Mouse (Mus musculus) limb, embryonic 14.5 days (tissue): Measurements from ENCODE around the gene Gm21921. TPM values are rescaled to one million over a fixed set of nuclear protein-coding genes. Genes with fewer than 3 reads are reported as not detected.
"Not testable (repeated sequence)": the region's sequence is repeated elsewhere in the genome, so short reads cannot be mapped to it uniquely, and the experiment has no call there.

Experiments used
- ATAC-seq: fragments of 200-750 bp; cut with Nextera tagmentation; 2 replicates; pipeline ENCODE4 v1.8.0; 2017; ENCODE audit warnings: low read depth, moderate number of reproducible peaks, moderate TSS enrichment; ENCODE audit not compliant: low FRiP score
- DNase-seq: peaks from one replicate; pipeline ENCODE4 v3.0.0-alpha.2; 2015; ENCODE audit warnings: low spot score
- H3K27ac ChIP-seq: fragments of 300-500 bp; sonication (generic); replicated peaks from 2 replicates; pipeline ENCODE4 v1.5.1; 2014; ENCODE audit warnings: low read depth, mild to moderate bottlenecking, low read length, moderate library complexity, mixed read lengths
- H3K27me3 ChIP-seq: fragments of 300-500 bp; sonication (generic); 2 replicates; pipeline ENCODE4 v1.6.1; 2014; ENCODE audit warnings: low read length, mixed read lengths; ENCODE audit not compliant: control insufficient read depth, insufficient read depth
- H3K36me3 ChIP-seq: fragments of 300-500 bp; sonication (generic); 2 replicates; pipeline ENCODE4 v1.6.1; 2014; ENCODE audit warnings: mild to moderate bottlenecking, low read length, moderate library complexity, mixed read lengths; ENCODE audit not compliant: control insufficient read depth, insufficient read depth
- H3K4me1 ChIP-seq: fragments of 300-500 bp; sonication (generic); 2 replicates; pipeline ENCODE4 v1.6.1; 2014; ENCODE audit warnings: antibody characterized with exemption, low read length, mixed read lengths; ENCODE audit not compliant: control insufficient read depth, insufficient read depth
- H3K4me2 ChIP-seq: fragments of 300-500 bp; sonication (generic); replicated peaks from 2 replicates; pipeline ENCODE4 v1.6.1; 2014; ENCODE audit warnings: low read depth, mild to moderate bottlenecking, low read length, moderate library complexity; ENCODE audit not compliant: severe bottlenecking
- H3K4me3 ChIP-seq: fragments of 300-500 bp; sonication (generic); replicated peaks from 2 replicates; pipeline ENCODE4 v1.5.1; 2014; ENCODE audit warnings: low read length
- H3K9ac ChIP-seq: fragments of 300-500 bp; sonication (generic); 2 replicates; pipeline ENCODE4 v1.6.1; 2014; ENCODE audit warnings: mild to moderate bottlenecking, low read depth, low read length, moderate library complexity; ENCODE audit not compliant: severe bottlenecking
- H3K9me3 ChIP-seq: fragments of 300-500 bp; sonication (generic); 2 replicates; pipeline ENCODE4 v1.6.1; 2016; ENCODE audit warnings: low read length; ENCODE audit not compliant: control insufficient read depth
- WGBS: fragments of 180-500 bp; shearing (Covaris S2); extraction: QIAGEN DNeasy Blood & Tissue Kit; methylation state at CpG from one replicate; pipeline ENCODE4 v1.1.7; 2014; 5-methylcytosine and 5-hydroxymethylcytosine counted together
- polyA plus RNA-seq, 2 experiments: library from polyadenylated mRNA; depleted of rRNA in 1 of 2; stranded (reverse) in 1 of 2; unstranded in 1 of 2; fragments of >200 nt; fragmentation: Nextera tagmentation in 1 of 2; extraction: Ambion mirVana in 1 of 2; gene quantifications; 2 replicates each; pipeline versions ENCODE4 v1.2.1 to v1.2.3; 2012 to 2014

The Gm21921 gene
- polyA plus RNA-seq (2012; rRNA removed): not detected in 2 replicates
- polyA plus RNA-seq (2014; fragmentation: Nextera tagmentation; extraction: Ambion mirVana): not detected in 2 replicates

DNA sequence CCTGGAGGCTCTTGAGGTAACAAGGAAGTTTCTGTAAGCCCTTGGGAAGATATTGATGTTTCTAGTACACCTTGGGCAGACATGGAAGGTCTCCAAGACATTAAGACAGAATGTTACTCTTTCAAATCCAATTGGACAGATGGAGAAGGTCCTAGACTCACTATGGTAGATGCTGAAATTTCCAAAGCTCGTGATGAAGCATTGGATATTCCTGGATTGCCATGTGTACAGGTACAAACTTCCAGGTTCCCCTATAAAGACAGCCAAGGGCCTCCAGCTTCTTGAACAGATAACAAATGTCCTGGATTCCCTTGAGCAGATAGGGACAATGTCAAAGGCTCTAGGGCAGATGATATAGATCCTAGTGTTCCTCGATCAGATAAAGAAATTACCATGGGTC, at the start of gene Gm21921:
Gene Gm21921, minus strand, starts transcription at position 101 of the 400 bp plus-strand sequence.
- not testable (repeated sequence) for H3K9me3 ChIP-seq, H3K27me3 ChIP-seq, H3K27ac ChIP-seq, H3K9ac ChIP-seq, DNase-seq, H3K4me1 ChIP-seq, H3K4me3 ChIP-seq, H3K4me2 ChIP-seq, H3K36me3 ChIP-seq, ATAC-seq
- WGBS: no CpG with 5 or more reads among the region's 2 CpGs
